Mouse (Mus musculus): ENCODE data around the gene Papss2. TPM values are rescaled to one million over a fixed set of nuclear protein-coding genes. Genes with fewer than 3 reads are reported as not detected.

Gene Papss2
- polyA plus RNA-seq, 1 experiment from 2014 or later, result 1.0 TPM

Other genes starting within 250 kb of the Papss2 start
- gene Sgms1, start 206.1 kb upstream of the Papss2 start, polyA plus RNA-seq (2015; fragmentation: Nextera tagmentation; extraction: Ambion mirVana), result 20.2 and 21.5 TPM in 2 replicates
- 44.7 and 48.2 TPM in 2 replicates for gene Rpl9-ps6, start 129.2 kb upstream of the Papss2 start, polyA plus RNA-seq (2015; fragmentation: Nextera tagmentation; extraction: Ambion mirVana)
- gene Minpp1, start 110.0 kb upstream of the Papss2 start, polyA plus RNA-seq (2015; fragmentation: Nextera tagmentation; extraction: Ambion mirVana), result 64.4 and 65.4 TPM in 2 replicates
- gene Atad1, start 144.0 kb downstream of the Papss2 start, polyA plus RNA-seq (2015; fragmentation: Nextera tagmentation; extraction: Ambion mirVana), result 116 and 120 TPM in 2 replicates
- 12.0 TPM in 2 replicates for gene Pten, start 161.7 kb downstream of the Papss2 start, polyA plus RNA-seq (2015; fragmentation: Nextera tagmentation; extraction: Ambion mirVana)

Measured in midbrain, embryonic 16.5 days (tissue).